Mouse (Mus musculus): ENCODE measurements around the gene Pcgf6.
"Not testable (repeated sequence)": the region's sequence is repeated elsewhere in the genome, so short reads cannot be mapped to it uniquely, and the experiment has no call there.

The Pcgf6 gene

DNA sequence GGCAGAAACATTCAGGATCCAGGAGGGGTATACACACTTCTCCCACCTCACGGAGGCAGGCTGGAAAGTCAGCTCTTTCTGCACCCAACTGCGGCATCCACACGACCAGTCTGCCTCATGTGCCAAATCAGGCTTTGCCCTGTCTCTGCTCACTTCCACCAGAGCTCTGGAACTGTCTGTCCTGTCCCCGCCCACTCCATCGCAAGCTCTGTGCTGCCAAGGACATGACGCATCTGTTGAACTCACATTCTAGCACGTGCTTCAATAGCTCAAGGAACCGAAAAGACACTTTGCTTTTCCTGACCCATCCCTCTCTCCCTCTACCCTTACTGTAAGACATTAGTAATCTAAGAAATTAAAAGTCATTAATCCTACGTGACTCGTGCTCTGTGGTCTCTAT is 25.8 kb downstream of the Pcgf6 start:
- peak; percentile 59 for DNase-seq

DNA sequence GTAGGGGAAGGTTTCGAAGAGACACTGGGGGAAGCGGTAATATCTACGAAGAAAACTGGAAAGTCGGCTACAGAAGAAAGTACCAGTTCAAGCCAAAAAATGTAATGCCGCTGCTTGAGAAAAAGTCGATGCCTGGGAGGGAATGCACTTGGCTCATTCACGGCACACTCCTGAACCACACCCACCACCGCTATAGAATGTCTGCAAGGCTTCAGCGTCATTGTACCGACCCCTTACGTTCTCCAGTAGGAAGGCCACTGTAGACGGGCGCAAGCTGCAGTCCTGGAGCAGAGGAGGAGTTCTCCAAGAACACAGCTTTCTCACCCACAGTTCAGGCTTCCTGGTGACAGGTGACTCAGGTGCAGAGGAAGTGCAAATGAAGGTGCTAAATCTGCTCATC is 27.2 kb downstream of the Pcgf6 start:
- DNase-seq, result no peak

DNA sequence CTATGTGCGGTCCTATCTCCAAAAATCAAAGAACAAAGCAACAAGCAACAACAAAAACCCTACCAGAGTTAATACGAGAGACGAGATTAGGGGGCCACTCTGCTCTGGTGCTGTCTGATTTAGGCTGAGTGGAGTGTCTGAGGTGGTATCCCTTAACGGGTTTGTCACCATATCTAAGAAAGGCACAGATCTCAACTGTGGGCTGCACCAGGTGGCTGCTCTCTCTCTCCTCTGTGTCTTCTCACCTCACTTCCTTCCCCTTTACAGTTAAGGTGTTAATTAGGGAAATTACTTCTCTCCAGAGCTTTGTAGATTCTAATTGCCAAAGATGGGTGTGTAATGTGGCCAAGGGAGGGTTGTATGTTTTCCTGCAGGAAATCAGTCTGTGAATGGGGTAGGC is 28.0 kb downstream of the Pcgf6 start:
- DNase-seq, result no peak

- no peak for DNase-seq
Measured at GRCm38 (mm10) chr19:47019326-47019725, 31.4 kb downstream of the Pcgf6 start.

GRCm38 (mm10) chr19:47018330-47018729 is 32.4 kb downstream of the Pcgf6 start:
- no peak for DNase-seq

- DNase-seq, result no peak
Measured at GRCm38 (mm10) chr19:47017831-47018230, 32.9 kb downstream of the Pcgf6 start.

- DNase-seq, result peak; percentile 84
Measured at GRCm38 (mm10) chr19:47016487-47016886, 34.2 kb downstream of the Pcgf6 start.

DNA sequence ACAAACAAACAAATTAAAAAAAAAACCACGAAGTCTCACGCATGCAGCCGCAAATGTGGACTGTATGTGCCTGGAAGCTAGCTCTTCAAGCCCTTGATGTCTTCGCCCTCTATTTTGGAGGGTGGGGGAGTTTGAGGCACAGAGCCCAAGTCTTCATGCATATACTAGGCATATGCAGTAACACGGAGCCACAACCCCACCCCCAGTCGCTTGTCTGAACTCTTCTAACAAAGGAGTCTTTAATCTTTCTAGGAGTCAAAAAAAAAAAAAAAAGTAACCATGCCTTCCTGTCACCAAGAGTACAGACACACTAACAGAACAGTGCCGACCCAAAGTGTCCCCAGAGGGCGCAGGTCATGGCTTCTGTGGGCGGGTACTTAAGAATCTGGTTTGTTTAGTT is 34.7 kb downstream of the Pcgf6 start:
- DNase-seq, result no peak

DNA sequence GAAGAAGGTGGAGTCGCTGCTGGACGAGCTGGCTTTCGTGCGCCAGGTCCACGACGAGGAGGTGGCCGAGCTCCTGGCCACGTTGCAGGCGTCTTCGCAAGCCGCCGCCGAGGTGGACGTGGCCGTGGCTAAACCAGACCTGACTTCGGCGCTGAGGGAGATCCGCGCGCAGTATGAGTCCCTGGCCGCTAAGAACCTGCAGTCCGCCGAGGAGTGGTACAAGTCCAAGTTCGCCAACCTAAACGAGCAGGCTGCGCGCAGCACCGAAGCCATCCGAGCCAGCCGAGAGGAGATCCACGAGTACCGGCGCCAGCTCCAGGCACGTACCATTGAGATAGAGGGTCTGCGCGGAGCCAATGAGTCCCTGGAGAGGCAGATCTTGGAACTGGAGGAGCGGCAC is 35.3 kb downstream of the Pcgf6 start:
- DNase-seq, result no peak

- no peak for DNase-seq
Measured at GRCm38 (mm10) chr19:47014447-47015381, 36.0 kb downstream of the Pcgf6 start, which contains the start of the genes Ina and Nt5c2. Ina (plus strand) TSS chr19:47014698. Nt5c2 (minus strand) TSS chr19:47015153.

DNA sequence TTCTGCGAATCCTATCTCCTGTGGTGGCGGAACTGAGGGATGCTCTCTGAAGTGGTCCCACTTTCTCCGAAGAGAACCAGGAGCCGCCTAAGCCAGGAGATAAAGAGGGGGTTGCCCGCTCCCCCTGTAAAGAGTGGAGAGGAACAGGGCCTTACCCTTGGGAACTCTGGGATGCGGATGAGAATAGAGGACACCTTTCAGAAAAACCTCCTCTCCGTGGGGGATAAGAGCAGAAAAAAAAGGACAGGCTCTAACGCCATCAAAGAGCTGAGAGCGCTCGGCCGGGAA is 36.6 kb downstream of the Pcgf6 start:
- no peak for DNase-seq

GRCm38 (mm10) chr19:47013340-47014158 is 37.2 kb downstream of the Pcgf6 start:
- no peak for DNase-seq

- no peak for DNase-seq
Measured at GRCm38 (mm10) chr19:47012521-47013130, 38.1 kb downstream of the Pcgf6 start.

DNA sequence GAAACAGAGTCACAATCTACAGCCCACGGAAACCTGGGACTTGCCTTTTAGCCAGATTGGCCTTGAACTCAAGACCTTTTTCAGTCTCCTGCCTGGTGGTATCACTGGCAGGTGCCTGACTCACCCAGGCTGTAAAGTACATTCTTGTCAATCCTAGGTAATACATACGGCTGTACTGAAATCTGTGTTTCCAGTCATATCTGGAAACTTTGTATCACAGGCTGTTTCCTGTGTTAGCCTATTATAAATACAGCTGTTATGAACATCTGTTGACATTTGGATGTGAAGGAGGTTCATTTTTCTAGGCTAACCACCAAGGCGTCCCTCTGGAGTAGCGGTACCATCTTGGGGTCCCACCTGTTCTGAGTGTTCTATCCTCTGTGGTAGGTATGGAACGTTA is 40.8 kb downstream of the Pcgf6 start:
- DNase-seq, result no peak

GRCm38 (mm10) chr19:47009420-47009819 is 41.3 kb downstream of the Pcgf6 start:
- DNase-seq, result no peak

DNA sequence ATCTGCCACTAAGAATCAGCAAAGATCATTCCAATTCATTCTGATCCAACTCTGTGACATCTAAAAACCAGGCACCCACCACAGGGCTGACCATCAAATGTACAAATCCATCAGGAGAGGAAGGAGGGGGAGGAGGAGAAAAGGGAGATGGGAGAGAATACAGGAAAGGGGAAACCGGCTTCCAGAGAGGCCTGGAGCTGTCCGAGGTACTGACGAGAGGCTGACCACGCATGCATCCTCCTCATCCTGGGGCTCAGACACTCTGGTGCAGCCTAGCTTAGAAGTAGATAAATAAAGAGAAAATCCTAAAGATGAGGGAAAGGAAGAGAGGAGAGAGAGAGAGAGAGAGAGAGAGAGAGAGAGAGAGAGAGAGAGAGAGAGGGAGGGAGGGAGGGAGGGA is 44.4 kb downstream of the Pcgf6 start:
- peak; percentile 57 for DNase-seq

GRCm38 (mm10) chr19:47005873-47006272 is 44.8 kb downstream of the Pcgf6 start:
- DNase-seq, result no peak

- DNase-seq, result no peak
Measured at GRCm38 (mm10) chr19:47003742-47004511, 46.8 kb downstream of the Pcgf6 start.

DNA sequence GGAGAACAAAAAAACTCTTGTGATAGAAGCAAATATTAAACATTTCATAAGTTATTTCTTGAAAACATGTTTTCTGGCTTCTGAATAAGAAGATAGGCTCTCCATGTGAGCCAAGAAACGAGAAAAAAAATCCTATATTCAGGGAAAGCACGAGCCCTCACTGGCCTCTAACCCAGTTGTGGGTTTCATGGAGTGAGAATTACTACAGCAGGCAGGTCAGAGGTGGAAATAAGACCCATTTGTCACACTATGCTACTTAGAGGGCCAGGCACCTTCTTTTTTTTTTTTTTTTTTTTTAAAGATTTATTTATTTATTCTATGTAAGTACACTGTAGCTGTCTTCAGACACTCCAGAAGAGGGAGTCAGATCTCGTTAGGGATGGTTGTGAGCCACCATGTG is 50.3 kb downstream of the Pcgf6 start:
- not testable (repeated sequence) for DNase-seq

- DNase-seq, result no peak
Measured at GRCm38 (mm10) chr19:46999753-47000152, 51.0 kb downstream of the Pcgf6 start.

GRCm38 (mm10) chr19:46998953-46999352 is 51.8 kb downstream of the Pcgf6 start:
- no peak for DNase-seq

DNA sequence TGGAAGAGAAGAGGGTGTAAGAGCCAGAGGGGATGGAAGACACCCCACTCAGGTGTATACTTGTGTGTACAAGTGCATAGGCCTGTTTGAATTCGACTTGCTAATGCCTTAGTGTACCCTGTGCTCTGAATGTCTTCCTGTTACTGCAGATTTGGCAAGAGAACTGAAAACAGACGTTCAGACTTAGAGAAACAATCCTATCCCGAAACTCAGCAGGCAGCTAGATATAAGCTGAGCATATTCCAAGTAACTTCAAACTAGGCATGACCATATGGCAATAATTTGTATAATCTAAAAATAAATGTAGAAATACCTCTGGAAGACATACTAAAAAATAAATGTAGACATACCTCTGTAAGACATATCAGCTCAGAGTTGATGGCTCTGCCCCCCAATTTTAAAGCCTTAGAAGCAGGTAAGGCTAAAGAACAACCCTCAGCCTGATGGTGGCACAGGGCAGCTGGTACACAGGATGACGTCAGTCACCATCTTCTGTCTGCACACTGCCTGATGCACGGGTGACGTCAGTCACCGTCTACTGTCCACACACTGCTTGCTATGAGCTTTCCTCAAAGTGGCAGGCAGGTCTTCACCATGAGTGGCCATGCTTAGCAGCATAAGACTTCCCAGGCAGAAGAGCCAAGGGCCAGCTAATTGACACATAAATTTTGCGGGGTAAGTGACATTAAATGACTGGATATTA is 52.4 kb downstream of the Pcgf6 start:
- DNase-seq, result no peak
